Mouse (Mus musculus): ENCODE results near the gene Dazap1. TPM values are rescaled to one million over a fixed set of nuclear protein-coding genes. Genes with fewer than 3 reads are reported as not detected.

Dazap1 gene
- polyA plus RNA-seq, 1 experiment from 2014 or later, result 45.8 TPM

- Histone ChIP-seq H3K9ac (ENCODE audit: low read depth, low read length) (no peak overlapping the region), H3K27ac (ENCODE audit: low read depth, low read length) (no peak overlapping the region), H3K4me2 (replicated peaks; ENCODE audit: low read depth, low read length) (no peak overlapping the region), H3K9me3 (ENCODE audit: control insufficient read depth, low read length) (no peaks in the 10 kb centered on the region), H3K4me3 (ENCODE audit: low read length) (no peak overlapping the region), H3K4me1 (ENCODE audit: control insufficient read depth, insufficient read depth, low read length) (peaks cover 7% of the 10 kb centered on the region; the same call in 1 of the 2 replicates), H3K27me3 (ENCODE audit: control insufficient read depth, insufficient read depth, low read length) (no peaks in the 10 kb centered on the region), H3K36me3 (ENCODE audit: control insufficient read depth, insufficient read depth, low read length) (peaks cover 54% of the 10 kb centered on the region)
- 90% methylated on average over 6 of the region's 6 CpGs for WGBS
- ATAC-seq (ENCODE audit: low FRiP score, low TSS enrichment), result no peak
These were observed 7.7 kb upstream of the Dazap1 start for GRCm38 (mm10) chr10:80253551-80253950.

GRCm38 (mm10) chr10:80254331-80255297 is 6.7 kb upstream of the Dazap1 start:
- no peak overlapping the region for H3K9ac ChIP-seq (ENCODE audit: low read depth, low read length)
- H3K4me2 ChIP-seq (replicated peaks; ENCODE audit: low read depth, low read length), result no peak overlapping the region
- ATAC-seq (ENCODE audit: low FRiP score, low TSS enrichment), result no peak
- WGBS, result 94% methylated on average over 26 of the region's 26 CpGs
- peaks cover 60% of the 10 kb centered on the region for H3K36me3 ChIP-seq (ENCODE audit: control insufficient read depth, insufficient read depth, low read length)
- H3K4me1 ChIP-seq (ENCODE audit: control insufficient read depth, insufficient read depth, low read length), result peaks cover 13% of the 10 kb centered on the region
- H3K4me3 ChIP-seq (ENCODE audit: low read length), result no peak overlapping the region
- H3K9me3 ChIP-seq (ENCODE audit: control insufficient read depth, low read length), result no peaks in the 10 kb centered on the region
- no peaks in the 10 kb centered on the region for H3K27me3 ChIP-seq (ENCODE audit: control insufficient read depth, insufficient read depth, low read length)
- H3K27ac ChIP-seq (ENCODE audit: low read depth, low read length), result no peak overlapping the region

GRCm38 (mm10) chr10:80255881-80256535 is 5.3 kb upstream of the Dazap1 start:
- H3K4me2 ChIP-seq (replicated peaks; ENCODE audit: low read depth, low read length), result no peak overlapping the region
- no peak overlapping the region for H3K27ac ChIP-seq (ENCODE audit: low read depth, low read length)
- H3K36me3 ChIP-seq (ENCODE audit: control insufficient read depth, insufficient read depth, low read length), result peaks cover 60% of the 10 kb centered on the region
- no peaks in the 10 kb centered on the region for H3K9me3 ChIP-seq (ENCODE audit: control insufficient read depth, low read length)
- no peak overlapping the region for H3K9ac ChIP-seq (ENCODE audit: low read depth, low read length)
- H3K4me3 ChIP-seq (ENCODE audit: low read length), result no peak overlapping the region
- H3K4me1 ChIP-seq (ENCODE audit: control insufficient read depth, insufficient read depth, low read length), result peaks cover 16% of the 10 kb centered on the region
- no peak for ATAC-seq (ENCODE audit: low FRiP score, low TSS enrichment)
- 95% methylated on average over 5 of the region's 5 CpGs for WGBS
- H3K27me3 ChIP-seq (ENCODE audit: control insufficient read depth, insufficient read depth, low read length), result no peaks in the 10 kb centered on the region

GRCm38 (mm10) chr10:80257936-80258335 is 3.4 kb upstream of the Dazap1 start:
- peaks cover 56% of the 10 kb centered on the region for H3K36me3 ChIP-seq (ENCODE audit: control insufficient read depth, insufficient read depth, low read length)
- ATAC-seq (ENCODE audit: low FRiP score, low TSS enrichment), result no peak
- no peak overlapping the region for H3K4me3 ChIP-seq (ENCODE audit: low read length)
- peaks cover 21% of the 10 kb centered on the region for H3K4me1 ChIP-seq (ENCODE audit: control insufficient read depth, insufficient read depth, low read length)
- no peak overlapping the region for H3K4me2 ChIP-seq (replicated peaks; ENCODE audit: low read depth, low read length)
- no peak overlapping the region for H3K9ac ChIP-seq (ENCODE audit: low read depth, low read length)
- H3K9me3 ChIP-seq (ENCODE audit: control insufficient read depth, low read length), result no peaks in the 10 kb centered on the region
- H3K27me3 ChIP-seq (ENCODE audit: control insufficient read depth, insufficient read depth, low read length), result no peaks in the 10 kb centered on the region
- H3K27ac ChIP-seq (ENCODE audit: low read depth, low read length), result no peak overlapping the region
- 85% methylated on average over 2 of the region's 2 CpGs for WGBS

- ATAC-seq (ENCODE audit: low FRiP score, low TSS enrichment), result no peak
- H3K27ac ChIP-seq (ENCODE audit: low read depth, low read length), result no peak overlapping the region
- H3K4me2 ChIP-seq (replicated peaks; ENCODE audit: low read depth, low read length), result no peak overlapping the region
- H3K4me1 ChIP-seq (ENCODE audit: control insufficient read depth, insufficient read depth, low read length), result peaks cover 21% of the 10 kb centered on the region
- H3K4me3 ChIP-seq (ENCODE audit: low read length), result no peak overlapping the region; the same call in 1 of the 2 replicates
- no peak overlapping the region for H3K9ac ChIP-seq (ENCODE audit: low read depth, low read length)
- no peaks in the 10 kb centered on the region for H3K9me3 ChIP-seq (ENCODE audit: control insufficient read depth, low read length)
- H3K27me3 ChIP-seq (ENCODE audit: control insufficient read depth, insufficient read depth, low read length), result no peaks in the 10 kb centered on the region
- 91% methylated on average over 14 of the region's 14 CpGs for WGBS
- peaks cover 51% of the 10 kb centered on the region for H3K36me3 ChIP-seq (ENCODE audit: control insufficient read depth, insufficient read depth, low read length)
These were observed 2.4 kb upstream of the Dazap1 start for GRCm38 (mm10) chr10:80258752-80259462.

GRCm38 (mm10) chr10:80259463-80259805 is 1.9 kb upstream of the Dazap1 start:
- H3K4me3 ChIP-seq (ENCODE audit: low read length), result peak overlapping the region; percentile 53; the same call in 1 of the 2 replicates
- H3K27me3 ChIP-seq (ENCODE audit: control insufficient read depth, insufficient read depth, low read length), result no peaks in the 10 kb centered on the region
- peak overlapping the region; percentile 92 for H3K4me2 ChIP-seq (replicated peaks; ENCODE audit: low read depth, low read length)
- peak overlapping the region; percentile 67; the same call in 1 of the 2 replicates for H3K9ac ChIP-seq (ENCODE audit: low read depth, low read length)
- no peaks in the 10 kb centered on the region for H3K9me3 ChIP-seq (ENCODE audit: control insufficient read depth, low read length)
- no peak for ATAC-seq (ENCODE audit: low FRiP score, low TSS enrichment)
- peaks cover 21% of the 10 kb centered on the region for H3K4me1 ChIP-seq (ENCODE audit: control insufficient read depth, insufficient read depth, low read length)
- peak overlapping the region; percentile 24; the same call in 1 of the 2 replicates for H3K27ac ChIP-seq (ENCODE audit: low read depth, low read length)
- 71% methylated on average over 6 of the region's 6 CpGs for WGBS
- H3K36me3 ChIP-seq (ENCODE audit: control insufficient read depth, insufficient read depth, low read length), result peaks cover 46% of the 10 kb centered on the region

GRCm38 (mm10) chr10:80259861-80260641 is 1.2 kb upstream of the Dazap1 start:
- H3K4me2 ChIP-seq (replicated peaks; ENCODE audit: low read depth, low read length), result peak overlapping the region; percentile 92
- peak overlapping the region; percentile 53 for H3K4me3 ChIP-seq (ENCODE audit: low read length)
- WGBS, result 7% methylated on average over 19 of the region's 19 CpGs
- peak overlapping the region; percentile 92 for H3K27ac ChIP-seq (ENCODE audit: low read depth, low read length)
- no peaks in the 10 kb centered on the region for H3K9me3 ChIP-seq (ENCODE audit: control insufficient read depth, low read length)
- peaks cover 40% of the 10 kb centered on the region for H3K36me3 ChIP-seq (ENCODE audit: control insufficient read depth, insufficient read depth, low read length)
- no peak for ATAC-seq (ENCODE audit: low FRiP score, low TSS enrichment)
- H3K27me3 ChIP-seq (ENCODE audit: control insufficient read depth, insufficient read depth, low read length), result no peaks in the 10 kb centered on the region
- peak overlapping the region; percentile 67 for H3K9ac ChIP-seq (ENCODE audit: low read depth, low read length)
- H3K4me1 ChIP-seq (ENCODE audit: control insufficient read depth, insufficient read depth, low read length), result peaks cover 21% of the 10 kb centered on the region

- peak; percentile 70 for ATAC-seq (ENCODE audit: low FRiP score, low TSS enrichment)
- 0% methylated on average over 14 of the region's 14 CpGs for WGBS
- peaks cover 32% of the 10 kb centered on the region for H3K4me1 ChIP-seq (ENCODE audit: control insufficient read depth, insufficient read depth, low read length)
These were observed 291 bp downstream of the Dazap1 start for GRCm38 (mm10) chr10:80261585-80261968.

More at GRCm38 (mm10) chr10:80261585-80261968, 291 bp downstream of the Dazap1 start:
- Histone ChIP-seq H3K4me2 (replicated peaks; ENCODE audit: low read depth, low read length) (peak overlapping the region; percentile 92), H3K9me3 (ENCODE audit: control insufficient read depth, low read length) (no peaks in the 10 kb centered on the region), H3K9ac (ENCODE audit: low read depth, low read length) (peak overlapping the region; percentile 67), H3K27me3 (ENCODE audit: control insufficient read depth, insufficient read depth, low read length) (no peaks in the 10 kb centered on the region), H3K36me3 (ENCODE audit: control insufficient read depth, insufficient read depth, low read length) (peaks cover 25% of the 10 kb centered on the region), H3K27ac (ENCODE audit: low read depth, low read length) (peak overlapping the region; percentile 98), H3K4me3 (ENCODE audit: low read length) (peak overlapping the region; percentile 53)
